Mouse (Mus musculus): ENCODE measurements around the gene Ccdc47.

Ccdc47 gene

DNA sequence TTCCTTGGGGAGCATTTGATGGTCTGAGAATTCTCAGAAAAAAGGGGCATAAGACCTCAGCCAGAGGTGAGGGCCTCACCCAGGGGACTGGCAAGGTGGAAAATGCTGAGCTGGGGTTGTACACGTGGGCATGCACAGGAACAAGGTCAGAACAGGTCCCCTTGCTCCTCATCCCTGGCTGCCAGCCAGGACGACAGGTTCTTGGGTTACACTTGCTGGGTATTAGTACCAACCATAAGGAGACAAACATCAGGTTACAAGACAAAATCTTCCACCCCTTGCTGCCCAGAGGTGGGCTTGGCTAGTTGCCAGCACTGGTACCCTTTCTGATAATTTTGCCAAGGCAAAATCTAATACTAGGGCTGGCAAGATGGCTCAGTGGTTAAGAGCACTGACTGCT is 53.9 kb downstream of the Ccdc47 start:
- DNase-seq (ENCODE audit: extremely low read depth, insufficient read length, low spot score): no peak

DNA sequence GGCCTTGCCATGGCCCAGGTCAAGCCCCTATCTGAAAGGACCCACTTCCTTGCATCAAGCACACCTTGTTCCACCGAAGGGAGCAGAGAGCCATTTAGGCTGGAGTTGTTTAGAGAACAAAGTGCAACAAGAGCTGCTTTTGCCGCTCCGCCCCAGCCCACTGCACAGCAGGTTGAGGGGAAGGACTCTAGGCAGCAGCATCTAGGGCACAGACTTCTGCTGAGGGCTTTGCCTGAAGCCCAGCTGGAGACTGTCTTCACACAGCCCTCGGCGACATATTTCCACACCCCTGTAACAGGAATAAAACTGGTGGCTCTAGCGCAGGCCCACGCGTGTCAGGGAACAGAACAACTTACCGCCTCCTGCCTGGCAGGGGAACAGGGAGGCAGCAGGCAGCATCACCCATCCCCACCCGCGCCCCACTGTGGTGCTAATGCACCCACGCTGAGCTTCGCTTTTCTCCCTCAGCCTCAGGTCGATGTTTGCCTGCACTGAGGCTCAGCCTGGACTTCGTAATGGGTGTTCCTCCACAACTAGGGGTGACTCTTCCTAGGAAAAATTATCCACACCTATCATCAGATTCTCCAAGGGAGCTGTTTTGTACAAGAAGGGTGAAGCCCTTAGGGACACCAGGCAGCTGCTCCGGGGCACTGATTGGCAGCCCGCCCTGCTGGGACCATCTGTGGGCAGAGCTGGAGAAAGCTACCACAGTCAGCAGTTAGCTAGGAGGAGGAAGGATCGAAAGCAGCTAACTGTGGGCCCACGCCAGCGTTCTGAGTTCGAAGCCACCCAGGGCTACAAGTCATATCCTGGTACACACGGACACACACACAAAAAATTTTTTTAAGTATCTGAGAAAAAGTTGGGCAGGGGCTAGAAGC is 55.1 kb downstream of the Ccdc47 start, which contains the start of the genes Gm10840 and Limd2:
Gene Gm10840 (plus strand): TSS at position 10 of the 881 bp plus-strand sequence.
Gene Limd2 (minus strand): TSS at position 20 of the 881 bp plus-strand sequence.
- DNase-seq (ENCODE audit: extremely low read depth, insufficient read length, low spot score): peak; percentile 18

DNA sequence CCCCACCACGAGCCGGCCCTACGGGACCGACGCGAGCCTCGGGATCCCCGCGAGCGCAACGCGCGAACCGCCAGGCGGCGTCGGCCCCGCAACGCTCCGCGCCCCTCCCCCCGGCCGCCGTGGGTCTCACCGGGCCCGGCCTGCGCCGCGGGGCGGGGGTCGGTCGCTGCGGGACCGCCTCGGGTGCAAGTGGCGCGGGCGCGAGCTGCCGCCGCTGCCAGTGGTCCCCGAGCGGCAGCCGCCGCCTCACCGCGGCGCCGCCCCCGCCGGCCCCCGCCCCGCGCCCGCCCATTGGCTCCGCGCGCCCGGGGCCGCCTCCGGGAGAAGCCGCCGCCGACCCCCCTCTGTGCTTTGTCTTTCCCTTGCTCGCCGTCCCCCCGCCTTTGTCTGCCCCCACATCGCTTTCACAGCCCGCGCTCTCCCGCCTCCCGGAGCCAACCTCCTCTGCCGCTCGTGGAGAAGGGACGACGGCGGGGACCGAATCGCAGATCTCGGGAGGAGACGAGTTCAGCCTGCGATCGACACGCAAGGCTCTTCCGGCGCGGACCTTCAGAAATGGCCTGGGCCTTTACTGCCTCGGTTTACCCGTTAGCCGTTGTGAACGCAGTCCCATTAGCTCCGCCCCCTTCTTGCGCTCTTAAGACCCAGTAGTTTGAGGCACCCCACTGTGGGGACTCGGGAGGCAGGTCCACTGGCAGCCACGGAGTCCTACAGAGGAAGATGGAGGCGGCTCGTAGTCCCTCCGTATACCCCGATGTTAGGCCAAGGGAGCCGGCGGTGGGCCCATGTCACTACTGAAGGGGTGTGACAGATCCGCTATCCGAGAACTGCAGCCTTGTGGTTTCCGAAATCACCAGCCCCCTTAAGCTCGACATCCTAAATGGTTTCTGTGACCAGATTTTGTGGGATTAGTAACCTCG is 56.0 kb downstream of the Ccdc47 start:
- peak; percentile 66 for DNase-seq (ENCODE audit: extremely low read depth, insufficient read length, low spot score)

DNA sequence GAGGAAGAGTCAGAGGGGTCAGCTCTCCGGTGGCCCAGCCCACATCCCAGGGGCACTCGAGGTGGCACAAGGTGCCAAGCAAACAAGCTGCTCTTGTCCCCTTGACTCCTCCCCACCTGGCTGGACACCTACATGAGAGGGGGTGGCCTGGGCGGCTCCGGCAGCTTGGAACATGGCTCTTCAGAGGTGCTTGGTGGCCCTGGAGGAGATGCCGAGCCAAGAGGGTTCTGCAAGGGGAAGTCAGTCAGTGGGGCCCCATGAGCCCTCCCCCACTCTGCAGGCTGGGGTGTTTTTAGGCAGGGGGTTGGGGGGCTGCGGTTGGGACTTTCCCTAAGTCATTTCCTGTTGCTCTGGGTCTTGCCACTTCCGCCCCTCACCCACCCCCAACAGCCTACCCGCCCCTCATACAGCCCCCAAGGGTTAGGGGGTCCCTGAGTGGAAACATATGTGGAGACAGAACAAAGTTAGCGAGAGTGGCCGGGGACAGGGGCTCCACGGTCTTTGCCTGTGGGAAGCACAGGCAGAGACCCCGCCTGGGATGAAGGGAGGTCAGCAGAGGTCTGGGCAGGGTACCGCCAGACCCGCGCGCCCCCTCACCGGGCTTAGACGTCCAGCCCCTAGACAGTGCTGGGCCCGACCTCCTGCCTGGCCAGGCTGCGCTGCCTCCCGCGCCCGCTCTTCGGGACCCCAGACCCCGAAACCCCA is 56.8 kb downstream of the Ccdc47 start:
- DNase-seq (ENCODE audit: extremely low read depth, insufficient read length, low spot score): peak; percentile 58

DNA sequence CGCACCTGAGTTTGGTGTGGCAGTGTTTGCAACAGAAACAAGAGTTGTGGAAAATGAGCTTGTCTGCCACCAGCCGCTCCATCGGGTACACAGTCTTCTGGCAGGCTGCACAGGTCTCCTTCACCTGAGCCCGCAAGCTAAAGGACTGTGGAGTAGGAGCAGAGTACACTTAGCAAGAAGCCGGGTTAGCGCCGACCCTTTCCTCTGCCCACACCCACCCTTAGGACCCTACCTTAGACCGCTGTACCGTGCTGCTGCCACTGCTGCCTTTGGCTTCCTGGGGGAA is 57.3 kb downstream of the Ccdc47 start:
- DNase-seq (ENCODE audit: extremely low read depth, insufficient read length, low spot score): no peak

DNA sequence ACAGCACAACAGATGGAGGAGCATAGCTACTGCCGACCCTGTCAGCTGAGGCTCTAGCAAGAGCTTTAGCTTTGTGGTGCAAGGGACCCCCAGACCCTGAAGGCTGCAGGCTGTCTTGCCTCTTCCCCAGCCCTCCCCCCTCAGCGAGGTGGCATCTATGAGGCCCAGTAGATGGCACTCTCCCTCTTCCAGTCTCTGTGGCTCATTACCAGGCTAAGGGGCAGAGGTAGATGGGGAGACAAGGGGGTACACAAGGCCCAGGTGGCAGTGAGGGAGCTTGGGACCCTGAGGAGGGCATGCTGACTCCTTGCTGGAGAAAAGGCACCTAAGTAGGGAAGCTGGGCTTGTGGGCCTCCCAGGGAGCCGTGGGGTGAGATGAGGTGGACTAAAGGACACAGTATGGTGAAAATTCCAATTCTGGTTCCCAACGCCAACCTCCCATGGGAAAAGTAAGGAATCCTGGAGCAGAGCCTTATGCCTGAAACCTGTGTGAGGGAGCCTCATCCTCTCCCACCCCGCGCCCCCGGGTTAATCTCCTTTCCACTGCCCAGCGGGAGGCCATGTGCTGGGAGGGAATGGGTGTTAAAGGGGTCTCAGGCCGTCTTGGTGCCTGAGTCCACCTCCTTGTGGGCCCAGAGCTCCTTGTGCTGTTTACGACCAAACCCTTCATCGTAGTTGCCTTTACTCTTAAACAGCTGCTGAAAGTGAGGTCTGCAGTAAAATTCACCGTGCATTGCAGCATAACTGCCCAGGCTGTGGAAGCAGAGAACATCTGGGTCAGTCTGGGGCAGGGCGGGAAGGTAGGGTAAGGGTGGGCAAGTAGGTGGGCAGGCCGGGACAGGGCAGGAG is 57.8 kb downstream of the Ccdc47 start:
- DNase-seq (ENCODE audit: extremely low read depth, insufficient read length, low spot score): peak; percentile 44

DNA sequence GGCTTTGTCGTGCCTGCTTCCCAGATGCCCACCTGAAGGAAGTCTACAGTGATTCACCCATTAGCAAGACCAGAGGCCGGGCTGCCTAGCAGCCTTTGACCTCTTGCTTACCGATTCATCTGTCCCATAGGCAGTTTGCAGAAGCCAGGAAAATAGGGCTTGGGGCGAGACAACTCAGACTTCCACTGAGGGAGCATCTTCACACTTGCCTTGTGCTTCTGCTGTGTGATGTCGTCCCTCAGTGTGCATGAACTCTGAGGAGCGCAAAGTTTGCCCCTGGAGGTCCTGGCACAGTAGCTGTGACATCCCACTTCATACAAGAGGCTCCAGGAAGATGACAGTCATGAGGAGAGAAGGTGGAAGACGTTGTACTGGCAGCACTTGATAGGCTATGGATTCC is 59.0 kb downstream of the Ccdc47 start:
- DNase-seq (ENCODE audit: extremely low read depth, insufficient read length, low spot score): no peak

DNA sequence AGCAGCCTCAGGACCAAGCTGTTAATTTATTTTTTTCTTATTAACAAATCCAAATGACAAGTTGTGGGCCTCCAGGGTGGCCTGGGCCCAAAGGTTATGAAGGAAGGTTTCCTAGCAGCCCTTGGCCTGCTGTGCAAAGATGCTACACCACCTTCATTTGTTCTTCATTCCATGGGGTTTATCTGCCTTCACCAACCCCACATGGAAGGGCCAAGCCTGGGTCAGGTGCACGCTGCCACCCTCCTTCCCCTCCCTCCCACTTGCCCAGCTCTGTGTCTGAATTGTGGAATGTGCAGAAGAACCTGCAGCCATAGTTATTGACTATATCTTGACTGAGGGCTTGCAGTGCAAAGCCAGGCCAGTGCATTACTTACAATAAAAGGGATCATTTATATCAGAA is 59.9 kb downstream of the Ccdc47 start:
- DNase-seq (ENCODE audit: extremely low read depth, insufficient read length, low spot score): no peak

DNA sequence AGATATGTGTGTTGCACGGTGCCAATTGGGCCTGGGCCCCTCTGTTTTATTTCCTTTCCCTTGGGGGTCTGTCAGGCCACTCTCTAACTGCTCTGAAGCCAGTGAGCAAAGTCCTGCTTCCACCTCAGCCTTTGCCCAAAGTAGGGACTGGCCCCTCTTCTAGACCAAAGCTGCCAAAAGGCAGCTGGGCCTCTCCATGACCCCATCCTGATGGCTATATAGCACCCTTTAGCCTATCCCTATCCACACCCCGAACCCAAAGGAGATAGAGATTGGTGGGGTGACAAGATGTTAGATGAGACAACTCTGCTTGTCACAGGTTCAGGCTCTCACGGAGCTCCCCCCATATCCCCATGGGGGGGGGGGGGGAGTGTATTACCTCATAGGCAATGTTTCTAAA is 60.4 kb downstream of the Ccdc47 start:
- DNase-seq (ENCODE audit: extremely low read depth, insufficient read length, low spot score): no peak

DNA sequence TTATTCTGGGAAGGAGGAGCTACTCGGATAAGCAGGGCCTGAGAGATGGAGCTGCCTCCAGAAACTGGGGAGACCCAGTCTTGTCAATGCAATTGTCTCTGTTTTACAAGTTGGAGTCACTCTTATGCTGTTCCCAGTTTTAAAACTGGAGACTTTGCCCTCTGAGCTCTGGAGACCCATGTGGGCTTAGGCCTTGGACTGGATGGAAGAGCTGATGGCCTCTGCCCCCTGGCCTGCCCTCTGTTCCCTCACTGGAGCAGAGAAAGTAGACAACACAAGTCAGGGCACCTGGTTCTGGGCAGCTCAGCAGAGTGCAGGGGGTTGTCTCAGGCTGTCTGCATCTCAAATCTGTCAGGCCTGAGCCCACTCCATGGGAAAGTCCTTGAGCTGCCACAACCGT is 61.4 kb downstream of the Ccdc47 start:
- no peak for DNase-seq (ENCODE audit: extremely low read depth, insufficient read length, low spot score)

DNA sequence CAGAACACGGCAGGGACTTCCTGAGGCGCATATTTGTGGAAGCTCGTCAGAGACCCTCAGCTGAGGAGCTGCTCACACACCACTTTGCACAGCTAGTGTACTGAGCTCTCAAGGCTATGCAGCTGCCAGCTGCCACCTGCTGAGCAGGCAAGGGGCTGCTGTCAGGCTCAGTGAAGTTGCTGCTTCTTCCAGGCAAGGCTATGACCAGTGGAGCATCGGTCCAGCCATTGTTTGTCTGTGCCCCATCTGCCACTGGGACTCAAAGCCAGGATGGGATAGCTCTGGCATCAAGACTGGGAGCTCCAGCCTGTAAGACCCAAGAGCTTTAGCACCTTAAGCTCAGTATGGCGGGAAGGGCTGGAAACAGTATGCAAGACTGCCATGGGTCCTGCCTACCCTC is 62.1 kb downstream of the Ccdc47 start:
- no peak for DNase-seq (ENCODE audit: extremely low read depth, insufficient read length, low spot score)

DNA sequence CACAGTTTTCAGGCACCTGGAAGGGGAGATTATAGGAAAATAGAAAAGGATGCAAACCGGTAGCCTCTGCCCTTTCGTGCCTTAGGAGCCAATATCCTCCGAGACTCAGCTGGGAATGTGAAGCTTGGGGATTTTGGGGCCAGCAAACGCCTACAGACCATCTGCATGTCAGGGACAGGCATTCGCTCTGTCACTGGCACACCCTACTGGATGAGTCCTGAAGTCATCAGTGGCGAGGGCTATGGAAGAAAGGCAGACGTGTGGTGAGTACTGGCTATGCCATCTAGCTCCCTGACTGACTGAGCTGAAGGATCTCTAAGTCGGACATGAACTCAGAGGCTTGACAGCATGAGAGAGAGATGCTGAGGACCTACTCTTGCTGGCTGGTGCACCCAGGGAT is 64.0 kb downstream of the Ccdc47 start:
- no peak for DNase-seq (ENCODE audit: extremely low read depth, insufficient read length, low spot score)

DNA sequence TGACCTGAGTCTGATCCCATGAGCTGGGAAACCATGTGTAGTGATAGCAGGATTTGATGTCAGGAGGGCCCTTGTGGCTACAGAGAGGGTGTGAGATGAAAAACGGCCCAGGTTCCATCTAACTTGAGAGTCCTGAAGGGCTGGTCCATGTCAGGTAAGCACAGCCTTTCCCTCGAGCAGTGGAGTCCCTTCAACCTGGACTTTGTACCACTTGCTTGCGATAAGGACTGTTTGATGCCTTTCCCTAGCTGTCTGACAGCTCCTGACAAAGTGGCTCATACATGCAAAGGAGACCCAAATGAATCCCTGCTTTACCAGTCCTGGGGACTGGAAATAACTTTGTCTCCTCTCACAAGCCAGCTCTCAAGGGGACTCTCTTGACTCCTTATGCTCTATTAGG is 64.9 kb downstream of the Ccdc47 start:
- no peak for DNase-seq (ENCODE audit: extremely low read depth, insufficient read length, low spot score)

Measured in 3134 (cell line).